Mouse (Mus musculus) monocyte, adult 5-6 weeks (primary cell): ENCODE data around the gene Atg13. TPM values are rescaled to one million over a fixed set of nuclear protein-coding genes. Genes with fewer than 3 reads are reported as not detected.

Experiments
- ATAC-seq: fragments of 153-309, 156-312 bp; replicated peaks from 2 replicates; pipeline ENCODE4 v1.8.0; 2017; ENCODE audit warnings: mild to moderate bottlenecking; ENCODE audit not compliant: low TSS enrichment, insufficient number of reproducible peaks, severe bottlenecking, poor library complexity, low FRiP score
- total RNA-seq: library from RNA; stranded (forward); fragments of 200-1000, 200-491, 200-594 nt; gene quantifications from 3 replicates; pipeline ENCODE4 v1.2.3, GENCODE M21; 2017

Gene Atg13
- total RNA-seq, 1 experiment from 2014 or later: 5.1 TPM

- no peak for ATAC-seq
Measured at GRCm38 (mm10) chr2:91651458-91652258, 58.7 kb downstream of the Atg13 start.

- no peak for ATAC-seq
Measured at GRCm38 (mm10) chr2:91650360-91650995, 59.9 kb downstream of the Atg13 start.

GRCm38 (mm10) chr2:91649553-91650359 lies 60.6 kb downstream of the Atg13 start, which contains the start of the genes Zfp408 and Arhgap1:
Gene Zfp408, minus strand, starts transcription at chr2:91649791.
Gene Arhgap1, plus strand, starts transcription at chr2:91649860.
- peak; percentile 90 for ATAC-seq

- ATAC-seq: no peak
Measured at GRCm38 (mm10) chr2:91649152-91649551, 61.2 kb downstream of the Atg13 start.

GRCm38 (mm10) chr2:91646733-91647132 lies 63.6 kb downstream of the Atg13 start:
- ATAC-seq: 0 out of 2 replicates have a peak, but pooled peaks have one; percentile 24

GRCm38 (mm10) chr2:91645811-91646210 lies 64.6 kb downstream of the Atg13 start:
- ATAC-seq: no peak

GRCm38 (mm10) chr2:91645354-91645753 lies 65.0 kb downstream of the Atg13 start:
- ATAC-seq: no peak

GRCm38 (mm10) chr2:91644021-91644420 lies 66.4 kb downstream of the Atg13 start:
- no peak for ATAC-seq

GRCm38 (mm10) chr2:91642825-91643415 lies 67.5 kb downstream of the Atg13 start:
- ATAC-seq: no peak

- ATAC-seq: no peak
Measured at GRCm38 (mm10) chr2:91638931-91639330, 71.4 kb downstream of the Atg13 start.

- ATAC-seq: no peak
Measured at GRCm38 (mm10) chr2:91636727-91637338, 73.5 kb downstream of the Atg13 start.

GRCm38 (mm10) chr2:91636229-91636628 lies 74.1 kb downstream of the Atg13 start, which contains the start of gene F2:
Gene F2, minus strand, starts transcription at chr2:91636414.
- ATAC-seq: no peak

- ATAC-seq: no peak
Measured at GRCm38 (mm10) chr2:91635486-91635885, 74.9 kb downstream of the Atg13 start.

GRCm38 (mm10) chr2:91634841-91635240 lies 75.5 kb downstream of the Atg13 start:
- no peak for ATAC-seq

GRCm38 (mm10) chr2:91633334-91633977 lies 76.9 kb downstream of the Atg13 start:
- ATAC-seq: no peak

GRCm38 (mm10) chr2:91632316-91632715 lies 78.1 kb downstream of the Atg13 start:
- no peak for ATAC-seq

- no peak for ATAC-seq
Measured at GRCm38 (mm10) chr2:91631826-91632225, 78.5 kb downstream of the Atg13 start.

- no peak for ATAC-seq
Measured at GRCm38 (mm10) chr2:91630384-91630783, 80.0 kb downstream of the Atg13 start.
